Mouse (Mus musculus) C2C12 (cell line): ENCODE measurements around the gene Sult2b1.

Source experiments
- CEBPB ChIP-seq: IDR thresholded peaks from one replicate; pipeline ENCODE4 v1.6.1; 2011; ENCODE audit warnings: low read depth, mild to moderate bottlenecking, control low read depth, moderate library complexity
- CTCF ChIP-seq: IDR thresholded peaks from one replicate; pipeline ENCODE4 v1.5.1; 2011; ENCODE audit not compliant: control insufficient read depth, insufficient read depth, insufficient read length
- FOSL1 ChIP-seq: IDR thresholded peaks from one replicate; pipeline ENCODE4 v1.8.0; 2011; ENCODE audit warnings: mild to moderate bottlenecking, low read length; ENCODE audit not compliant: poor library complexity, insufficient read depth, severe bottlenecking
- MAX ChIP-seq: IDR thresholded peaks from one replicate; pipeline ENCODE4 v1.6.1; 2011; ENCODE audit warnings: mild to moderate bottlenecking, control low read depth
- MYOG ChIP-seq: IDR thresholded peaks from one replicate; pipeline ENCODE4 v1.6.1; 2011; ENCODE audit not compliant: control insufficient read depth, insufficient read length; ENCODE audit errors: extremely low read depth
- USF1 ChIP-seq: IDR thresholded peaks from one replicate; pipeline ENCODE4 v1.6.1; 2011; ENCODE audit warnings: low read depth, mild to moderate bottlenecking, control low read depth, moderate library complexity

DNA sequence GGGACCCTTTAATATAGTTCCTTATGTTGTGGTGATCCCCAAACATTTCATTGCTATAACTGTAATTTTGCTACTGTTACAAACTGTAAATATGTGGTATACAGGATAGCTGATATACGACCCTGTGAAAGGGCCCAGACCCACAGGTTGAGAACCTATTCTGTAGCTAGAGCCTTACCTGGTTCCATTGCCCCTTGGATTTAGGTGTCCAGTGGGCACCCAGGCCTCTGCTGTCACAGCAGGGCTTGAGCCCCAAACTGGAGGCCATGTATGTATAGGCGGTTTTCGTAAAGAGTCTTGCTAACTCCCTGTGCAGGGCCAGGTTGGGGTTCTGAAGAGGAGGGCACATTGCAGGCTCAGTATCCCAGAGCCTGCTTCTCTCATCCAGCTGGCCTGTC, 68.0 kb downstream of the Sult2b1 start:
- no peak for TF ChIP-seq CTCF
- TF ChIP-seq USF1, result no peak
- no peak for TF ChIP-seq CEBPB
- no peak for TF ChIP-seq MYOG
- TF ChIP-seq FOSL1, result no peak
- no peak for TF ChIP-seq MAX
